Mouse (Mus musculus) lung, embryonic 14.5 days (tissue): ENCODE measurements around the gene Syce1l. TPM values are rescaled to one million over a fixed set of nuclear protein-coding genes. Genes with fewer than 3 reads are reported as not detected.

Experiments used
- ATAC-seq: fragments of 200-750 bp; cut with Nextera tagmentation; 2 replicates; pipeline ENCODE4 v1.8.0; 2017; ENCODE audit warnings: mild to moderate bottlenecking, moderate TSS enrichment, moderate library complexity; ENCODE audit not compliant: insufficient read depth
- DNase-seq: peaks from one replicate; pipeline ENCODE4 v3.0.0-alpha.2; 2015
- H3K27ac ChIP-seq: fragments of 300-500 bp; sonication (generic); 2 replicates; pipeline ENCODE4 v1.5.1; 2014; ENCODE audit warnings: low read depth, mild to moderate bottlenecking, moderate library complexity
- H3K27me3 ChIP-seq: fragments of 300-500 bp; sonication (generic); 2 replicates; pipeline ENCODE4 v1.6.1; 2014; ENCODE audit warnings: low read length, control low read depth; ENCODE audit not compliant: insufficient read depth
- H3K36me3 ChIP-seq: fragments of 300-500 bp; sonication (generic); 2 replicates; pipeline ENCODE4 v1.6.1; 2014; ENCODE audit warnings: control low read depth; ENCODE audit not compliant: insufficient read depth
- H3K4me1 ChIP-seq: fragments of 300-500 bp; sonication (generic); 2 replicates; pipeline ENCODE4 v1.6.1; 2014; ENCODE audit warnings: antibody characterized with exemption, control low read depth; ENCODE audit not compliant: insufficient read depth
- H3K4me2 ChIP-seq: fragments of 300-500 bp; sonication (generic); 2 replicates; pipeline ENCODE4 v1.6.1; 2014; ENCODE audit warnings: mild to moderate bottlenecking
- H3K4me3 ChIP-seq: fragments of 300-500 bp; sonication (generic); 2 replicates; pipeline ENCODE4 v1.5.1; 2014; ENCODE audit warnings: low read depth, low read length
- H3K9ac ChIP-seq: fragments of 300-500 bp; sonication (generic); 2 replicates; pipeline ENCODE4 v1.6.1; 2014
- H3K9me3 ChIP-seq: fragments of 300-500 bp; sonication (generic); 2 replicates; pipeline ENCODE4 v1.6.1; 2016; ENCODE audit warnings: low read depth, low read length, control low read depth
- CTCF ChIP-seq: IDR thresholded peaks from 2 replicates; pipeline ENCODE4 v1.5.1; 2016; ENCODE audit warnings: antibody characterized with exemption, low read depth
- WGBS: fragments of 180-500 bp; shearing (Covaris S2); extraction: QIAGEN DNeasy Blood & Tissue Kit; methylation state at CpG from one replicate; pipeline ENCODE4 v1.1.7; 2014; 5-methylcytosine and 5-hydroxymethylcytosine counted together
- polyA plus RNA-seq: library from polyadenylated mRNA; unstranded; fragments of >200 nt; fragmentation: Nextera tagmentation; extraction: Ambion mirVana; gene quantifications from 2 replicates; pipeline ENCODE4 v1.2.1, GENCODE M21; 2014

Gene Syce1l
- polyA plus RNA-seq, 1 experiment from 2014 or later, result not detected

DNA sequence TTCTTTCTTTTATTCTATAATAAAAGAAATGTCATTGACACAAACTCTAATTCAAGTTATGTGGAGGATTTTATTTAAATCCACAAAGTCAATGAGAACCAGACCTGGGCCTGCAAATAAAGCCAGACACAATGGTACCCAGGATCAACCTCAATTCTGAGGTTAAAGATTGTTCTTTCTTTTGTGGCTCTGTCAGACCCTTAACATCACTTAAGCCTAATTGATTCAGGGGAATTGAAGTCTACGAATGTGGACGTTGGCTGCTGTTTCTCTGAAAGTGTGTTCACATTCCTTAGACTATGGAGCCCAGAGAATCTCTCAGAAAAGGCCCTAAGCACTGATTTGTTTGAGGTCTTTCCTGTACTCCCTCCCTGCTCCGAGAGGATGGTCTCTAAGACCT lies 30.3 kb downstream of the Syce1l start:
- Histone ChIP-seq H3K9me3 (no peaks in the 10 kb centered on the region), H3K9ac (no peak overlapping the region), H3K4me1 (no peaks in the 10 kb centered on the region), H3K4me3 (no peak overlapping the region), H3K36me3 (no peaks in the 10 kb centered on the region), H3K27me3 (no peaks in the 10 kb centered on the region), H3K4me2 (no peak overlapping the region), H3K27ac (no peak overlapping the region)
- no peak for DNase-seq
- ATAC-seq, result no peak
- TF ChIP-seq CTCF, result no peak
- 43% methylated on average over 3 of the region's 3 CpGs for WGBS

DNA sequence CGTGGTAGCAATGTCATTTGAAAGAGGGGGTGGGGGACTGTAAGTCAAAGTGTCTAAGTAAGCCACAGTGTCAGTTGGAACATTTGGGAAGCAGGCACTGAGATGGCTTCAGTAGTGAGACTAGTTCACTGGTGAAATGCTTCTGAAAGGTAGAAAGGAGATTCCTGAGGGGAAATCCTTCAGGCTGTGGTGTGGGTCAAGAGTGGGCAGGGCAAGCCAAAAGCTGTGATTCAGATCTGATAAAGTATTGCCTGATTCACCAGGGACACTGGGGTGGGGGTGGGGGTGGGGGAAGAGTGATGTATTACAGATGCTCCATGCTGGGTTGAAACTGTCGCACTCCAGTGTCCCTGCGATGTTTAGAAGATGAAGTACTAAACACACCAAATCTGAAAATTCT lies 31.6 kb downstream of the Syce1l start:
- Histone ChIP-seq H3K4me3 (no peak overlapping the region), H3K27me3 (no peaks in the 10 kb centered on the region), H3K4me2 (no peak overlapping the region), H3K27ac (no peak overlapping the region), H3K36me3 (no peaks in the 10 kb centered on the region), H3K9me3 (no peaks in the 10 kb centered on the region), H3K9ac (no peak overlapping the region), H3K4me1 (no peaks in the 10 kb centered on the region)
- 32% methylated on average over 3 of the region's 3 CpGs for WGBS
- no peak for TF ChIP-seq CTCF
- no peak for ATAC-seq
- no peak for DNase-seq

DNA sequence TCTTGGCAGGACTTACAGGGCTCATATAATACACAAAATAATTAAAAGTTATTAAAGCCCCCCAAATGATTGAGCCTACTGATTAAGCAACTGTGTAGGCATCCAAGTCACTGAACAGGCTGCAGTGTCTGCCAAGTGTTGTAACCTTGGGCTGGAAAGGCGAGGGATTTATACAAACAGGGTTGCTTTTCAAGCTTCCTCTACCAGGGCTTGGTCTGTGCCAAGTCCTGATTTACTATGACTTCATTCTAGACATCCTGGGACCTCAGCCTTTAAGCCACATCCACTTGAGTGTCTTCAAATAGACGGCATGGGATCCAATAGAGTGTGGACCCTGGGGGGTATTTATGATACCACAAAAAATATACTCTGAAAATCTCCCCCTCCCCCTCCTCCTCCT lies 32.3 kb downstream of the Syce1l start:
- H3K4me1 ChIP-seq, result no peaks in the 10 kb centered on the region
- H3K27me3 ChIP-seq, result no peaks in the 10 kb centered on the region
- no peak for TF ChIP-seq CTCF
- no peaks in the 10 kb centered on the region for H3K36me3 ChIP-seq
- no peaks in the 10 kb centered on the region for H3K9me3 ChIP-seq
- H3K4me2 ChIP-seq, result no peak overlapping the region
- WGBS, result 37% methylated on average over 2 of the region's 2 CpGs
- ATAC-seq, result peak; percentile 69
- H3K27ac ChIP-seq, result no peak overlapping the region
- H3K4me3 ChIP-seq, result no peak overlapping the region
- peak; percentile 41 for DNase-seq
- no peak overlapping the region for H3K9ac ChIP-seq

DNA sequence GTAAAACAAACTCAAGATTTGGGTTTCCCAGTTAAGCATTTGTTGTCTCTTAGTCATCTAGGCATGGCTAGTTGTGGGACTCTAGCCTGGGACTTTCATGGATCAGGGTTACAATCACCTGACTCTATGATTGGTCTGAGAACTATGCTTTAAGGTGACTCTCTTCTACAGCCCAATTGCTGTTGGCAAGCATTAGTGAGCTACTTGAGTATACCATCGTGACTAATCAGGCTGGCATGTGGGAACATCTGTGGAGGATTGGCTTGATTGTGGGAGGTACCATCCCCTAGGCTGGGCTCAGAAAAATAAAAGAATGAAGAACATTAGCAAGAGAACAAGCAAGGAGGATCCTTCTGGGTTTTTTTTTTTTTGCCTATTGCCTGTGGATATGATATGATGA lies 33.8 kb downstream of the Syce1l start:
- H3K27ac ChIP-seq, result no peak overlapping the region
- no peak for TF ChIP-seq CTCF
- H3K27me3 ChIP-seq, result no peaks in the 10 kb centered on the region
- H3K4me2 ChIP-seq, result no peak overlapping the region
- no peaks in the 10 kb centered on the region for H3K36me3 ChIP-seq
- WGBS, result 79% methylated on average over 1 of the region's 1 CpGs
- DNase-seq (no peak), ATAC-seq (no peak)
- H3K4me1 ChIP-seq, result no peaks in the 10 kb centered on the region
- H3K4me3 ChIP-seq, result no peak overlapping the region
- no peak overlapping the region for H3K9ac ChIP-seq
- H3K9me3 ChIP-seq, result no peaks in the 10 kb centered on the region

DNA sequence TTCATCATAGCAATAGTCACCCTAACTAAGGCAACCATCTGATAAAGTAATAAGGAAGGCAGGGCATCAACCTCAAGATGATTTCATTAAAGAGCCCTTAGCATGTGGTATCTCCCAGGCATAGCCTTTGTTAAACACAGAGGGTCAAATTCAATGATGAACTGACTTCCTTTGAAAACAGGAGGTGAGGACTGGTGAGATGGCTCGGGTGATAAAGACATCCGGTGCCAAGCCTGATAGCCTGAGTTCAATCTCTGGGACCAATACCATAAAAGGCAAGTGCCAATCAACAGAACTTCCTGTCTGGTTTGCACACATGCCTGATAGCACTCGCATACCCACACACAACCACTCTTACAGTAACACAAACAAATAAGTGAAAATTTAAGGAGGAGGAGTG lies 36.3 kb downstream of the Syce1l start:
- no peak overlapping the region for H3K4me2 ChIP-seq
- no peak overlapping the region for H3K9ac ChIP-seq
- no peak overlapping the region for H3K4me3 ChIP-seq
- no peaks in the 10 kb centered on the region for H3K4me1 ChIP-seq
- ATAC-seq, result no peak
- no peak for DNase-seq
- no peaks in the 10 kb centered on the region for H3K36me3 ChIP-seq
- 46% methylated on average over 3 of the region's 3 CpGs for WGBS
- no peaks in the 10 kb centered on the region for H3K27me3 ChIP-seq
- TF ChIP-seq CTCF, result no peak
- no peak overlapping the region for H3K27ac ChIP-seq
- no peaks in the 10 kb centered on the region for H3K9me3 ChIP-seq

DNA sequence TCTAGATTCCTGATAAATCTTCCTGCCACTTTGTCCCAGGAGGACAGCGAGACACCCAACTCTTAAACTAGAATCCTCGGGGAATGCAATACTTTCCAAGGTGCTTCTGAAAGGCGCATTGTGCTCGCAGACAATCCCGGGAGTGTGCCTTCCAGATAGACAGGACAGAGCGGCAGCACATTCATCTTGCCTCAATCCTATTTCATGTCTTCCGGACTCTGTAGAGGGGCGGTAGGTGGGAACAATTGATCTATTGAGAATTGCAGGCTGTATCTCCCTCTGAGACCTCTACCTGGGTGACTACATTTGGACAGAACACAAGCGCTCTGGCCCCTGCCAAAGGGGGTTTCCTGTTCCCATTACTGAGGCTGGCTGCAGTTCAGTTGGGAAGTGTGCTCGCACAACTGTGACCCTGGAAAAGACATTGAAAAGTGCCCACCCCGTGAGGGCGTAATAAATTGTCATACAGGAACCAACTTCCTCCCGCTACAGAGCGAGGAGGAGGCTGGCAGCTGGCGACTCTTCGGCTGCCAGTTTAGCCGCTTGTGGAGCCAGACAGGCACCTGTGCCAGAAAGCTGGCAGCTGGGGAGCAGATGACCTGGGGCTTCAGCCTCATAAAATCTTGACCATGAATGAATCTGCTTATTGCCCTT lies 45.0 kb downstream of the Syce1l start:
- Histone ChIP-seq H3K36me3 (no peaks in the 10 kb centered on the region), H3K9ac (no peak overlapping the region), H3K4me1 (no peaks in the 10 kb centered on the region), H3K27ac (peak overlapping the region; percentile 31; the same call in 1 of the 2 replicates), H3K4me2 (0 out of 2 replicates have a peak overlapping the region, but pooled peaks have one; percentile 18), H3K27me3 (no peaks in the 10 kb centered on the region), H3K4me3 (no peak overlapping the region), H3K9me3 (no peaks in the 10 kb centered on the region)
- WGBS, result 52% methylated on average over 17 of the region's 17 CpGs
- peak; percentile 16 for DNase-seq
- ATAC-seq, result peak; percentile 18; the same call in 1 of the 2 replicates
- TF ChIP-seq CTCF, result no peak

DNA sequence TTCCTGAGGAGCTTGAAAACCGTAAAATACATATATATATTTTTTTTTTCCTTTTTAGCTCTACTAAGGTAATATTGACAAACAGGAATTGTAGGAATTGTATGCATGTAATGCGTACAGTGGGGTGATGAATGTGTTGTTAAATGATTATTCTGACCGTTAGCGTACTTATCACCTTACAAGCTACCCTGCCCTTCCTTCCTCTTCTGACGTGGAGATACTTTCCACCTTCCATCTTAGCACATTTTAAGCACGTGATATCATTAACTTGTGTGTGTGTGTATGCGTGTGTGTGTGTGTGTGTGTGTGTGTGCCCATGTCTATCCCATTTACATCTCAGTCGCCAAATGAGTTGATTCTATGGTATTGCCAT lies 45.5 kb downstream of the Syce1l start:
- no peaks in the 10 kb centered on the region for H3K27me3 ChIP-seq
- ATAC-seq (no peak), DNase-seq (no peak)
- 78% methylated on average over 8 of the region's 8 CpGs for WGBS
- peak overlapping the region; percentile 31; the same call in 1 of the 2 replicates for H3K27ac ChIP-seq
- no peak for TF ChIP-seq CTCF
- H3K36me3 ChIP-seq, result no peaks in the 10 kb centered on the region
- H3K9ac ChIP-seq, result no peak overlapping the region
- no peak overlapping the region for H3K4me3 ChIP-seq
- H3K4me2 ChIP-seq, result no peak overlapping the region
- no peaks in the 10 kb centered on the region for H3K4me1 ChIP-seq
- no peaks in the 10 kb centered on the region for H3K9me3 ChIP-seq
